Mouse (Mus musculus) left cerebral cortex, adult 8-10 months (tissue): ENCODE measurements at regions not wholly inside any gene's neighbourhood (a gene's known extent, or its start where the extent isn't known, plus 50 kb on each side); places are given as distances from the start of the nearest gene placed in this dataset.

ENCODE experiments used
- DNase-seq, 2 experiments: peaks; one replicate each; pipeline ENCODE4 v3.0.0; 2022; ENCODE audit warnings: low spot score in 2 of 2

DNA sequence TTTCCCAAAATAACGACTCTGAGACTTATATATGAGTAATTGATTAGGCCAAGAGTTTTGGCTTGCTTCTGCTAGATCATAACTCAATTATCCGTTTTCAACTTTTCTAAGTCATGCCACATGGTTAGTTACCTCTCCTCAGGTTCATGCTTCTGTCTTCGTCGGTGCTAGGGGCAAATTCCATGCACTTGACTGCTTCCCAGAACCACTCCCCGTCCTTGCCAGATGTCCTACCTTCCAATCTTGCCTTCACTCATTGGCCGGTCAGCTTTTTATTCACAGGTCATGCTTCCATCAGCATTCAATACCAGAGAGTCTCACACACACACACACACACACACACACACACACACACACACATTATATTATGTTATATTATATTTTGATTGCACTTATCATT is 66.4 kb upstream of the Arhgap32 start:
- no peak for DNase-seq

DNA sequence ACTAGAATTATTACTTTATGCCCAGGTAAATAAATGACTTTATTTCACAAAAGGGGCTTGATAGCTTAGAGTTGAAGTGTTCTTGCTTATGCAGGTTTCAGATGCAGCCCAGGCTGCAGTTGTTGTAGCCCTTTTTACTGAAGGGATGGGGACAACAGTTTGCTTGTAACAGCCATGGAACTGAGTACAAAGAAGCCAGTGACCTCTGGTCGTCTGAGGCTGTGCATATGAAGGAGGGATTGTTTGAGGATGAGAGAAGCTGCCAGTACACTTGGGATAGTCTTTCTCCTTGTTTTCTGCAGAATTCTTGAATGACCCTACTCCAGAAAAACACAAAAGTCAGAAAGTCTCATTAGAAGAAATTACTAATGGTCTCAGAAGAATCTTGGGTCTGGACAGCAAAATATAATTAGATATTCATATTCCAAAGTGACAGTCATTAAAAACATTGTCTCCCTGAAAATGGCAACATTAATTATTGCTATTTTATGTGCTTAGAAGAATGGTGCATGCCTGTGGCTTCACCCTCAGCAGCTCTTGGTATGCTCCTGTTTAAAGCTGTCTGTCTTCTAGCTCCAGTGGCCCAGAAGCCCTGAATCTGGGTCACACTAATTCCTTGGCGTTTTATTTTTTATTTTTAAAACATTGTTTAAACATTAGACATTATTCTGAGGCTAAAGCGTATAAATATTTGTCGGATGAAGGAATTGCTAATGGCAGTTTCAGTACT is 61.9 kb upstream of the Arhgap32 start:
- no peak for DNase-seq

DNA sequence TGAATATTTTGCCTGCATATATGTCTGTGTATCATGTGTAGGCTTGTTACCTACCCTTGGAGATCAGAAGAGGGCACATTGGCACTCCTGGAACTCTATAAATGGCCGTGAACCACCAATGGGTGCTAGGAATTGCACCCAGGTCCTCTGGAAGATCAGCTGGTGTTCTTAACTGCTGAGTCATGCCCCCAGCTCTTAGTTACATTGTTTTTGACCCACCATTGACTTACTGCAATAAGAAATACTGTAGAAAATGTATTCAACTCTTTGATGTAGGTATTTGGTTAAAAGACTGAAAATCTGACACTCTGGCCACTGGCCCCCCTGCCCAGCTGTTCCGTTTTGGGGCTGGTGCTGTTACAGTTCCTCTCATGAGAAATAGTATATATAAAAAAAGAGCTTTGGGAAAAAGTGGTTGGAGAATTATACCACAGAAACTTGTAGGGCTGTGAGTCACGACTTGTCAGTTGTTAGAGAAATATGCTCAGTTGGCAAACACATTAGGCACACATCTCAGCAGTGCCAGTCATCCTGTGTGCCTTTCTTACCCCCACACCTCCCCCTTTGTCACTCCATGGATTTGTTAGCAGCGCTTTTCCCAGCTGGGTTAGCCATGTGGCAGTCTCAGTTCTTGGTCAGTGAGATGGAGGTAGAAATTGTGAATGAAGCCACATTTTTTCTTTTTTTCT is 58.4 kb upstream of the Arhgap32 start:
- DNase-seq, result peak in 1 of 2 experiments; percentile 62

DNA sequence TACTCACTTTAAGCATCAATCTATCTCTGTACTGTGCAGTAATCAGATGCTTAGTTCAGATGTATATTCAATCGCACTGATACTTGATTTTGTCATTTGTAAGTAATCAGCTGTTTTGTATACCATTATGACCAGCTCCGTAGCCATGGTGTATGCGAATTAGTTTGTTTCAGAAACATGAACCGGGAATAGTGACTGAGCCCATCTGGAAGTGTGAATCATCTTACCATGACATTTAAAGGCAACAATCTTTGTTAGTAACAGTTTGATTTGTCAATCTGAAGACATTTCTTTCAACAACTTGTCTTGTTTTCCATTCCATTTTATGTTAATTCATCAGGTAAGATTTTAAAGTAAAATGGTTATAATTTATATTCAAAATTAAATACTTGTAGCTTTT is 53.2 kb upstream of the Arhgap32 start:
- no peak for DNase-seq

DNA sequence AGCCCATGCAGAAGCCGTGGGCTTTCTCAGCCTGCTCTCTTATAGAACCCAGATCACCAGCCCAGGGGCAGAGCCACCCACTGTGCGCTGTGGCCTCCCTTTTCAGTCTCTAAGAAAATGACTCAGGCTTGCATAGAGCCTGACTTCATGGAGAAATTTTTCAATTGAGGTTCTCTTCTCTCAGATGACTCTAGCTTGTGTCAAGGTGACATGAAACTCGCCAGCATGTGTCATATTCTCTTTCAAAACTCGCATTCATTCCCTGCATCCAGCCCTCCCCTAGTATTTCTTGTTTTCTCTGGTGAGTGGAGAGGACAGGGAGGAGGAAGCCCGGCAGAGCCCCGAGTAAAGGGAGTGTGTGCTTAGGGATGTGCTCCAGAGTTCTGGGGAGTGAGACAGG is 52.4 kb upstream of the Arhgap32 start:
- no peak for DNase-seq

DNA sequence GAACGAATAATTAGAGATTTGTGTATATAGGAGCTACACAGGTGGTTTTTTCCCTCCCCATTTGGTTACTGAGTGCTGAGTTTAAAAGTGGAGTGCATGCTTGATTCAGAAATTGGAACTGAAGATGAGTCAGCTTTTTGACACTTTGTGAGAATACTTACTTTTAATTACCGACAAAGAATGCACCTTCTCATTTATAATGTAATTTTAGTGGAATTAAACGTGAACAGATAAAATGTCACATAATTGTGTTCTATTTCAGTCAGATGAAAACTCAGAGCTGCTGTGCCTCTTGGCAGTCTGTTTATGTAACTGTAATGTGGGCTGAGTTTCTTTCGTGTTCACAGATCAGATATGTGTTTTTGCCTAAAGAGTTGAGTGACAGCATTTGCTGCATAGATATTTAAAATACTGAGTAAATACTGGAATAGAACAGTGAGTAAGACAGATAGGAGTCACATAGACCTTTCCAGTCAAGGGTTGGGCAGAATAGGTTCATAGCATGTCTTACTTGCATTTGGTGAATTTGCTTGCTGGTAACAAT is 51.9 kb upstream of the Arhgap32 start:
- no peak for DNase-seq
